Mouse (Mus musculus): ENCODE measurements around the gene Gm3402.
"Not testable (repeated sequence)": the region's sequence is repeated elsewhere in the genome, so short reads cannot be mapped to it uniquely, and the experiment has no call there.

Gm3402 gene

GRCm38 (mm10) chr5:146513823-146514222 is at the start of gene Gm3402:
Gm3402 (plus strand) TSS chr5:146514123.
- in situ Hi-C loops (cut with MboI, MseI): not testable (repeated sequence)

- in situ Hi-C loops (cut with MboI, MseI): no loop called here
Measured at GRCm38 (mm10) chr5:146466663-146467062, 47.3 kb upstream of the Gm3402 start.

DNA sequence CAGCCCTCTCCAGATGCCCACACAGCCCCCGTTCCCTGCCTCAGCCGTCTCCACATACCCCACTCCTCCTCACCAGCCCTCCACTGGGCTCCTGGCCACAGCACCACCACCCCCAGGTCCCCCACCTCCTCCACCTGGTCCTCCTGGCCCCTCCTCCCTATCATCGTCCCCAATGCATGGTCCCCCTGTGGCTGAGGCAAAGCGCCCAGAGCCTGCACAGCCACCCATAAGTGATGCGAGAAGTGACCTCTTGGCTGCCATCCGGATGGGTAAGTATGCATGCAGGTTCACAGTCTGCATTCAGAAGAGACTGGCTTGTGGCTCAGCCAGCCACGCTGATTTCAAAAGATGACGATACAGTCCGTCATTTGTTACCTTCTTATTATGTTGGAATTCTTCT is 45.6 kb upstream of the Gm3402 start:
- in situ Hi-C loops (cut with MboI, MseI): no loop called here

GRCm38 (mm10) chr5:146470821-146471220 is 43.1 kb upstream of the Gm3402 start:
- in situ Hi-C loops (cut with MboI, MseI): no loop called here

DNA sequence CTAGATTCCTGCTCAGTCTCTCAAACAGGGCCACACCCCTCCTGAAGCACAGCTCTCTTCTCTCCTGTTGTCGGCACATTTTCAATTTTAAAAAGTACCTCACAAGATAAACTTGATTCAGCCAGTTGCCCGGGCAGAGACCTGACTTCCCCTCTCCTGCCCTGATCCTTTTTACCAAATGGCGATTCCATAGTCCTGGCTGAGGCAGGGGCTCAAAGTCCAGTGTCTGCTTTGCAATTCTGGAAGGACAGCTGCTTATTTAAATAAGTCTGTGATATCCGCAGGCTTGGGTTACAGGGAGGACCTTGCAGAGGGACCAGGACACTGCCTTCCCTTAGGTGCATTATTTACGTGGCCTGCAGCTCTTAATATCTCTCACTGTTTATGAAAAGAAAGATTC is 42.6 kb upstream of the Gm3402 start:
- in situ Hi-C loops (cut with MboI, MseI): no loop called here

DNA sequence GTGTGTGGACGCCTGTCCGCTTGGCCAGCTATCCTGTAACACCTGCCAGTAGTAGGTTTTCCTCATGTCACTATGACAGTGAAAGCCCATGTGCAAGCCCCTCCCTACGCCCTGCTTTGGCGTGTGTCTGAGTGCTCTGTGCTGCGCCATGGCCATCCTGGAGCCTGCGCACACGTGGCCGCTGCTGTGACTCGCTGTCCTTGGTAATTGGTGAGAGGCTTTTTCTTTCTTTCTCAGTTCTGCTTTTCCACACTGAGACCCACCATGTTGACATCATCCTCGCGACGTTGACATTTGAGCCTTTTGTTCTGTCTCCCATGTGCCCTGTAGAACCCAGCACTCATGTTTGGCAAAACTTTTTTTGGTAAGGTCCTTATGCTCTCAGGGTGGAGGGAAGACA is 42.1 kb upstream of the Gm3402 start:
- in situ Hi-C loops (cut with MboI, MseI): no loop called here

- in situ Hi-C loops (cut with MboI, MseI): not testable (repeated sequence)
Measured at GRCm38 (mm10) chr5:146479564-146479963, 34.4 kb upstream of the Gm3402 start.

DNA sequence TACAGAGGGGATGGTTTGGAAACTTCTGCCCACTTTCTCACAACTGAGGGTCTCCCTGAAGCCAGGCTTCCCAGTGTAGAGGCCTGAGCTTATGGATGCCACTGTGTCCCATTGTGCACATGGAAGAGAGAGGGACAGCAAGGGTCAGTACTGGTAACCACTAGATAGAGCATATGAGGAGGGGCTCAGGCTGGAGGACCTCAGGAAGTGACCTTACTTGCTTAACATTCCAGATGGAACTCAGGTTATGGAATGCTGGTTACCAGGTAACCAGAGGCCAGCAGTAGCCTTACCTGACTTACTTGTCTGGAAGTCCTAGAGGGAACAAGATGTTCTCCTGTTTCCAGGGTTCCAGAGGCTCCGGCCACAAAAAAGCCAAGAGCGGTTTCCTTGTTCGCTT is 32.3 kb upstream of the Gm3402 start, which contains the start of gene Gm6408:
Gene Gm6408, plus strand, starts transcription at position 301 of the 400 bp plus-strand sequence.
- in situ Hi-C loops (cut with MboI, MseI): loop anchor here (5.0 to 10.0 kb wide), 3 partner anchors 157 to 324 kb away; partner anchors contain the start of gene 1700001J03Rik

- in situ Hi-C loops (cut with MboI, MseI): loop anchor here (10.0 kb wide), 2 partner anchors 164 to 304 kb away; partner anchors contain the start of gene 1700001J03Rik
Measured at GRCm38 (mm10) chr5:146488959-146489358, 25.0 kb upstream of the Gm3402 start.

GRCm38 (mm10) chr5:146491063-146491462 is 22.9 kb upstream of the Gm3402 start, which contains the start of gene Gm6370:
Gm6370 (plus strand) TSS chr5:146491363.
- in situ Hi-C loops (cut with MboI, MseI): not testable (repeated sequence)

DNA sequence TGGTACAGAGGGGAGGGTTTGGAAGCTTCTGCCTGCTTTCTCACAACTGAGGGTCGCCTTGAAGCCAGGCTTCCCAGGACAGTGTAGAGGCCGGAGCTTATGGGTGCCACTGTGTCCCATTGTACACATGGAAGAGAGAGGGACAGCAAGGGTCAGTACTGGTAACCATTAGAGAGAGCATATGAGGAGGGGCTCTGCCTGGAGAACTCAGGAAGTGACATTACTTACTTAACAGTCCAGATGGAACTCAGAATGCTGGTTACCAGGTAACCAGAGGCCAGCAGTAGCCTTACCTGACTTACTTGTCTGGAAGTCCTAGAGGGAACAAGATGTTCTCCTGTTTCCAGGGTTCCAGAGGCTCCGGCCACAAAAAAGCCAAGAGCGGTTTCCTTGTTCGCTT is 11.8 kb upstream of the Gm3402 start, which contains the start of gene 4930449I24Rik:
Gene 4930449I24Rik, plus strand, starts transcription at position 301 of the 400 bp plus-strand sequence.
- in situ Hi-C loops (cut with MboI, MseI): not testable (repeated sequence)

- in situ Hi-C loops (cut with MboI, MseI): not testable (repeated sequence)
Measured at GRCm38 (mm10) chr5:146525501-146525900, 11.6 kb downstream of the Gm3402 start, which contains the start of gene Gm3404. Gm3404 (plus strand) TSS chr5:146525801.

- in situ Hi-C loops (cut with MboI, MseI): not testable (repeated sequence)
Measured at GRCm38 (mm10) chr5:146537347-146537746, 23.4 kb downstream of the Gm3402 start, which contains the start of gene Gm3409. Gm3409 (plus strand) TSS chr5:146537647.

DNA sequence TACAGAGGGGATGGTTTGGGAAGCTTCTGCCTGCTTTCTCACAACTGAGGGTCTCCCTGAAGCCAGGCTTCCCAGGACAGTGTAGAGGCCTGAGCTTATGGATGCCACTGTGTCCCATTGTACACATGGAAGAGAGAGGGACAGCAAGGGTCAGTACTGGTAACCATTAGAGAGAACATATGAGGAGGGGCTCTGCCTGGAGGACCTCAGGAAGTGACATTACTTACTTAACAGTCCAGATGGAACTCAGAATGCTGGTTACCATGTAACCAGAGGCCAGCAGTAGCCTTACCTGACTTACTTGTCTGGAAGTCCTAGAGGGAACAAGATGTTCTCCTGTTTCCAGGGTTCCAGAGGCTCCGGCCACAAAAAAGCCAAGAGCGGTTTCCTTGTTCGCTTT is 41.9 kb downstream of the Gm3402 start, which contains the start of gene Gm3415:
Gene Gm3415, plus strand, starts transcription at position 301 of the 400 bp plus-strand sequence.
- in situ Hi-C loops (cut with MboI, MseI): not testable (repeated sequence)

GRCm38 (mm10) chr5:146564259-146564658 is 50.3 kb downstream of the Gm3402 start:
- in situ Hi-C loops (cut with MboI, MseI): no loop called here
